Mouse (Mus musculus): Measurements from ENCODE around the gene Loxl4.

Gene Loxl4

GRCm38 (mm10) chr19:42569076-42569475, 43.5 kb downstream of the Loxl4 start:
- ATAC-seq (ENCODE audit: insufficient number of reproducible peaks, low FRiP score, low TSS enrichment), result no peak

DNA sequence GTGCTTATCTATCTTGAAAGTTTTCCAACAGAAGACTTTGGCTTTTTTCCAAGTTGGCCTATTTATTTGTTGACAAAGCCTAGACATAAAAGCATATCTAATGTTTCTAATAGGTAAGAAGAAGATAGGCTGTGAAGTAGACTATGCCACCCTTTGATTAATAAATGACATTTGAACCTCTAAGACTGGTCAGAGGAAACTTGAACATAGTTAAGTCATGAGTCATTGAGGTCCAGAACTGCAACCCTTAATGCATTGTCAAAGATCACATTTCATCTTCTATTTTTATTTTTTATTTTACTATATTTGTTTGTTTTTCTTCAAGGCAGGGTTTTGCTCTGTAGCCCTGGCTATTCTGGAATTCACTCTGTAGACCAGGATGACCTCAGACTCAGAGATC, 45.6 kb downstream of the Loxl4 start:
- no peak for ATAC-seq (ENCODE audit: insufficient number of reproducible peaks, low FRiP score, low TSS enrichment)

DNA sequence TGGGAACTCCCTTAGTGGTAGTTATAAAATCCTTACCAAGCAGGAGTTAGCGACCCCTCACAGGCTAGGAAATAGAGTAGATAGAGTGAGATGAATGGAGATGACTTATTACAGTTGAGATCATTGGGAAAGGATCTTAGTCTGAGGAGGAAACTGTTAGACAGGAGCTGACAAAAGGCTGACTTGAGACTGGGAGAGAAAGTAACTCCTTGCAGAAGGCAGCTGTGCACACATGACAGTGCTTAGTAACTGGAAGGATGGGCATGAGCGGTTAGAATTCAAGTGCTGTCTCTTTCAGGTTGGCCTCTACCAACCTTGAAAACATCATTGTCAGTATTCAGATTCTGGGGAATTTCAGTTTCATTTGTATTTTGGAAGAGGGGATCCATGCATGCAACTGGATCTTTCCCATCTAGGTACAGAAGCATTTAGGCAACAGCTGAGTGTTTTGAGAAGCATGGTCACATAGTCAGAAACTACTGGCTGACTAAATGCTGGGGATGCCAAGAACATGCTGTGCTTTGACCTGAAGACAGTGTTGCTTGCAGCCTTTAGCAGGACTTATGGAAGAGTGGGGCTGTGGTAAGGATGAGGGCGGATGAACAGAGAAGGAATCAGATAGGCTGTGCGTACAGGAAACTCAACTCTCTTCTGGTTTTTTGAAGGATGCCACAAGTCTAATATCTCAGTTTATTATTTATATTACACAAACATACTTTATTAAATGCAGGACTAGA, 46.2 kb downstream of the Loxl4 start:
- ATAC-seq (ENCODE audit: insufficient number of reproducible peaks, low FRiP score, low TSS enrichment), result no peak

DNA sequence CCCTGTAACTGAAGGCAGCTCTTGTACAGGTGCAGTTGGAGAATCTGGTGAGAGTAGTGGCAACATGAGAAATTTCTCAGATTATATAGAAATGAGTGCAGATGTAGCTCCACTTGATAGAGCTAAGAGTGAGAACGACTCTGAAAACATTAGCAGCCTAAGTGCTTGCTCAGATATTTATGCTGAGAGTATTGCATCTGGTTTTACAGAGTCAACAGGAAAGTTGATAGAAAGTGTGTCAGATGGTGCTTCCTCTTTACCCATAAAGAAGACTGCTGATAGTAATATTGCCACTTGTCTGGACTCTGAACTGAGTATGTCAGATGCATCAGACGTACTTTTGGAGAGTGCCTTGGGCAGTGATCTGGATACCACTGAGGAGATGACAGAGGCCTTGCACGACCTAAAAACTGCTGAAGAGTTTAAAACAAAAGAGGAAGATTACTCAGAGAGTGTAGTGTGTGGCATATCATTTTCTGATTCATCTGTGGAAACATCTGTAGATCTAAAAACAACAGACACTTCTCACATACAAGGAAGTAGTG, 48.8 kb downstream of the Loxl4 start:
- ATAC-seq (ENCODE audit: insufficient number of reproducible peaks, low FRiP score, low TSS enrichment), result no peak

GRCm38 (mm10) chr19:42562981-42563380, 49.6 kb downstream of the Loxl4 start:
- no peak for ATAC-seq (ENCODE audit: insufficient number of reproducible peaks, low FRiP score, low TSS enrichment)

DNA sequence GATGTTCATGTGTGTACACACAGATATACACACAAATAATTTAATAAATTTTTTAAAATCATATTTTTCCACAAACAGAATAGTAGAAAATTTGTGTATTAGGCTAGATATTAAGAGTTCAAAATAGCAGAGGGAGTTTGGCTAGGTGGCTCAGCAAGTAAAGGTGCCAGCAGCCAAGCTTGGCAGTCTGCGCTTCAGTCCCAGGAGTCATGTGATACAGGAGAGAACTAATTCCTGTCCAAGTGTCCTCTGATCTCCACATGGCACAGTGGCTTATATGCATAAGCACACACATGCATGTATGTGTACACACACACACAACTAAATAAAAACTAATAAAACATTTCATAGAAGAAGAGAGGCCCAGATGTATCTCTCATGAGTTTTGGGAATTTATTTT, 50.6 kb downstream of the Loxl4 start:
- ATAC-seq (ENCODE audit: insufficient number of reproducible peaks, low FRiP score, low TSS enrichment), result peak; percentile 52; the same call in 1 of the 2 replicates

DNA sequence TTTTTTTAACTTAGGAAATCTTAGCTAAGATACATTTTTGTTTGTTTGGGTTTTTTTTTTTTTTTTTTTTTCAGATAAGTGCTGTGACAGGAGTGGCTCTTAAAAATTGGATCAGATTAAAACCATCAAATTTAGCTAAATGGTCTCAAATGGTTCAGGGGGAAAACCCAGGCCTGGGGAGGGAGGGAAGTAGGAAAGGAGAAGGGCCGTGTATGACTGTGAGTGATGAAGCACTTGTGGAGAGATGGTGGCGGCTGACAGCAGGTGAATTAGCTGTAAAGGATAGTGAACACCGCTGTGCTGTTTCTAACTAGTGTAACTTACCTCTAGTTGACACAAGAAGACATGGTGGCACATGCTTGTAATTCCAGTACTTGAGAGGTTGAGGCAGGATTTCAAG, 53.9 kb downstream of the Loxl4 start:
- no peak for ATAC-seq (ENCODE audit: insufficient number of reproducible peaks, low FRiP score, low TSS enrichment)

Data from cerebellum, adult (tissue).